28 mouse cellular contexts compared by ENCODE assay signal in genomic region chr17:32415417-32416020, GRCm38 (mm10). TPM values are rescaled to one million over a fixed set of nuclear protein-coding genes. Genes with fewer than 3 reads are reported as not detected.
DNase-seq lines count a peak whose midpoint lies in the region; ATAC-seq and TF ChIP-seq lines count a peak whose summit lies in the region.
"Had no signal": no experiment of that assay in that cellular context is flagged by ENCODE, and none has a peak within 500 bp of the region (broad histone marks: within the 10 kb centered on the region; RNA-seq: fewer than 3 reads in every experiment).

No protein-coding gene starts in this region.

- H3K4me1 ChIP-seq in heart, embryonic 10.5 days: peaks cover 6% of the 10 kb centered on the region; the same call in 1 of the 2 replicates
- H3K4me1 ChIP-seq in heart, postnatal 0 days (ENCODE audit: control insufficient read depth, insufficient read depth): no peaks in the 10 kb centered on the region
- H3K4me1 ChIP-seq in liver, postnatal 0 days (ENCODE audit: insufficient read depth): no peaks in the 10 kb centered on the region
- no peaks in the 10 kb centered on the region for H3K4me1 ChIP-seq in lung, postnatal 0 days (ENCODE audit: insufficient read depth, low read depth, low read length)
- H3K4me1 ChIP-seq: forebrain, embryonic 13.5 days; hindbrain, embryonic 12.5 days; midbrain, embryonic 13.5 days; neural tube, embryonic 15.5 days had no signal

- ATAC-seq in heart, postnatal 0 days (ENCODE audit: insufficient read depth, low read depth): no peak
- peak; percentile 69 for ATAC-seq in liver, postnatal 0 days
- no peak for ATAC-seq in lung, postnatal 0 days
- ATAC-seq: forebrain, embryonic 13.5 days; inflammation-experienced regulatory T-cells, adult 6 months; midbrain, embryonic 13.5 days had no signal

- no peak for TF ChIP-seq CTCF in heart, postnatal 0 days (IDR thresholded peaks at IDR 0.05; ENCODE audit: low read depth)
- no peak for TF ChIP-seq CTCF in liver, postnatal 0 days (IDR thresholded peaks at IDR 0.05; ENCODE audit: low read depth)
- TF ChIP-seq CTCF in lung, postnatal 0 days (IDR thresholded peaks at IDR 0.05): no peak

- peak overlapping the region; percentile 35 for H3K4me3 ChIP-seq in heart, embryonic 10.5 days
- H3K4me3 ChIP-seq in heart, postnatal 0 days (ENCODE audit: low read depth, low read length): no peak overlapping the region
- no peak overlapping the region for H3K4me3 ChIP-seq in liver, postnatal 0 days (ENCODE audit: low read depth, low read length)
- no peak overlapping the region for H3K4me3 ChIP-seq in lung, postnatal 0 days (ENCODE audit: low read depth, low read length)
- H3K4me3 ChIP-seq: erythroblast, embryonic 14.5 days; forebrain, embryonic 13.5 days; hindbrain, embryonic 12.5 days; midbrain, embryonic 13.5 days; myocyte; neural tube, embryonic 15.5 days had no signal

- 27% methylated on average over 24 of the region's 24 CpGs for WGBS in heart, embryonic 10.5 days
- 34% methylated on average over 24 of the region's 24 CpGs for WGBS in heart, postnatal 0 days
- WGBS in liver, postnatal 0 days (ENCODE audit: insufficient replicate concordance): 67% methylated on average over 24 of the region's 24 CpGs
- 39% methylated on average over 24 of the region's 24 CpGs for WGBS in lung, postnatal 0 days

- no peaks in the 10 kb centered on the region for H3K9me3 ChIP-seq in heart, embryonic 10.5 days
- no peaks in the 10 kb centered on the region for H3K9me3 ChIP-seq in heart, postnatal 0 days (replicated peaks; ENCODE audit: control insufficient read depth, low read length)
- no peaks in the 10 kb centered on the region for H3K9me3 ChIP-seq in liver, postnatal 0 days (ENCODE audit: low read length)
- no peaks in the 10 kb centered on the region for H3K9me3 ChIP-seq in lung, postnatal 0 days (ENCODE audit: low read length)
- H3K9me3 ChIP-seq: forebrain, embryonic 13.5 days; hindbrain, embryonic 12.5 days; midbrain, embryonic 13.5 days; neural tube, embryonic 15.5 days had no signal

- 0 out of 2 replicates have a peak overlapping the region, but pooled peaks have one; percentile 20 for H3K4me2 ChIP-seq in heart, postnatal 0 days (ENCODE audit: low read depth, low read length)
- H3K4me2 ChIP-seq in liver, postnatal 0 days (ENCODE audit: low read depth, low read length): no peak overlapping the region
- H3K4me2 ChIP-seq in lung, postnatal 0 days (replicated peaks; ENCODE audit: low read depth, low read length): no peak overlapping the region
- H3K4me2 ChIP-seq: forebrain, embryonic 13.5 days; hindbrain, embryonic 12.5 days; midbrain, embryonic 13.5 days; neural tube, embryonic 15.5 days had no signal

- no peak overlapping the region for H3K9ac ChIP-seq in heart, postnatal 0 days (replicated peaks; ENCODE audit: low read depth, low read length)
- H3K9ac ChIP-seq in liver, postnatal 0 days (replicated peaks): no peak overlapping the region
- no peak overlapping the region for H3K9ac ChIP-seq in lung, postnatal 0 days (replicated peaks; ENCODE audit: low read depth)
- H3K9ac ChIP-seq: forebrain, embryonic 13.5 days; hindbrain, embryonic 12.5 days; liver, embryonic 14.5 days; midbrain, embryonic 13.5 days; neural tube, embryonic 15.5 days had no signal

- no peak for TF ChIP-seq EP300 in heart, postnatal 0 days (IDR thresholded peaks at IDR 0.05; ENCODE audit: low read depth)
- no peak for TF ChIP-seq EP300 in liver, postnatal 0 days (IDR thresholded peaks at IDR 0.05; ENCODE audit: low read depth)
- no peak for TF ChIP-seq EP300 in lung, postnatal 0 days (IDR thresholded peaks at IDR 0.05)

- no peaks in the 10 kb centered on the region for H3K36me3 ChIP-seq in heart, embryonic 10.5 days
- H3K36me3 ChIP-seq in heart, postnatal 0 days (replicated peaks; ENCODE audit: control insufficient read depth, insufficient read depth, low read length): no peaks in the 10 kb centered on the region
- no peaks in the 10 kb centered on the region; the same call in 1 of the 2 replicates for H3K36me3 ChIP-seq in liver, postnatal 0 days (replicated peaks; ENCODE audit: insufficient read depth, low read length)
- no peaks in the 10 kb centered on the region for H3K36me3 ChIP-seq in lung, postnatal 0 days (ENCODE audit: insufficient read depth, low read length)
- H3K36me3 ChIP-seq: hindbrain, embryonic 12.5 days; midbrain, embryonic 13.5 days; neural tube, embryonic 15.5 days had no signal

- peaks cover 54% of the 10 kb centered on the region for H3K27me3 ChIP-seq in heart, embryonic 10.5 days (ENCODE audit: insufficient read depth, poor library complexity, severe bottlenecking)
- peaks cover 15% of the 10 kb centered on the region; the same call in 1 of the 2 replicates for H3K27me3 ChIP-seq in heart, postnatal 0 days (ENCODE audit: control insufficient read depth, insufficient read depth, low read length)
- no peaks in the 10 kb centered on the region for H3K27me3 ChIP-seq in liver, postnatal 0 days (ENCODE audit: insufficient read depth, low read length)
- H3K27me3 ChIP-seq in lung, postnatal 0 days (replicated peaks; ENCODE audit: insufficient read depth, low read length): 0 out of 2 replicates have a peak, but pooled peaks cover 7% of the 10 kb centered on the region

- intact Hi-C loops in heart, postnatal 36 days (cut with DNase I): no loop called here

- no peak overlapping the region for H3K27ac ChIP-seq in heart, embryonic 10.5 days
- no peak overlapping the region for H3K27ac ChIP-seq in heart, postnatal 0 days (ENCODE audit: low read depth)
- H3K27ac ChIP-seq in liver, postnatal 0 days (ENCODE audit: low read depth): no peak overlapping the region
- H3K27ac ChIP-seq in lung, postnatal 0 days (ENCODE audit: low read length): no peak overlapping the region
- H3K27ac ChIP-seq: forebrain, embryonic 13.5 days; hindbrain, embryonic 12.5 days; liver, embryonic 14.5 days; midbrain, embryonic 13.5 days; neural tube, embryonic 15.5 days had no signal

- peak; percentile 73 for DNase-seq in heart, embryonic 10.5 days (ENCODE audit: low spot score)
- no peak for DNase-seq in heart, adult 8-10 months (ENCODE audit: low spot score)
- DNase-seq in heart, postnatal 0 days (ENCODE audit: low spot score): no peak
- DNase-seq in heart, postnatal 36 days: no peak
- peak; percentile 27 for DNase-seq in R1 (ENCODE audit: low read depth, low spot score)
- no peak for DNase-seq in liver, postnatal 0 days
- DNase-seq in lung, postnatal 0 days (ENCODE audit: low spot score): no peak
- no peak for DNase-seq in retina, embryonic 14.5 days (ENCODE audit: low spot score)
- DNase-seq: adrenal gland, adult 8-10 months; cerebellum, adult 8-10 months; gastrocnemius, postnatal 36 days; kidney, adult 8-10 months; kidney, postnatal 25 days; lung, postnatal 10 days; right cerebral cortex, postnatal 25 days; thymus, adult 2 months had no signal

RNA-seq across cellular contexts. Expression of gene Pglyrp2, which starts 8.4 kb away (rescaled TPM):
- polyA plus RNA-seq in heart, embryonic 10.5 days (2016; fragmentation: Nextera tagmentation; extraction: Ambion mirVana): 0.09 and 0.40 TPM in 2 replicates
- total RNA-seq in heart, adult 8-10 months (2022): not detected
- not detected in 2 replicates for total RNA-seq in heart, postnatal 0 days (2014; rRNA removed; ENCODE audit: low replicate concordance)
- polyA plus RNA-seq in heart, postnatal 0 days (2015; fragmentation: Nextera tagmentation; extraction: Ambion mirVana): not detected in 2 replicates
- not detected for total RNA-seq in heart, postnatal 36 days (2021)
- 48.4 and 53.7 TPM in 2 replicates for polyA plus RNA-seq in liver, postnatal 0 days (2015; fragmentation: Nextera tagmentation; extraction: Ambion mirVana)
- polyA plus RNA-seq in lung, postnatal 0 days (2015; fragmentation: Nextera tagmentation; extraction: Ambion mirVana): 0.05 TPM in 1 of 2 replicates, not detected in the other
- total RNA-seq: layer of hippocampus, adult 8-10 months; left cerebral cortex, postnatal 36 days had no signal
- polyA plus RNA-seq: embryonic facial prominence, embryonic 11.5 days; forebrain, embryonic 13.5 days; midbrain, embryonic 13.5 days; myocyte; neural tube, embryonic 15.5 days; stomach, embryonic 14.5 days had no signal

RNA-seq across cellular contexts. Expression of gene Rasal3, which starts 12.1 kb away (rescaled TPM):
- polyA plus RNA-seq in heart, embryonic 10.5 days (2016; fragmentation: Nextera tagmentation; extraction: Ambion mirVana): 1.2 and 2.3 TPM in 2 replicates
- 1 to 10 TPM in 1 of 4 experiments, under 1 TPM in 3; 0.33 to 1.2 (median 0.61) TPM for total RNA-seq in heart, adult 8-10 months (2022)
- total RNA-seq in heart, postnatal 0 days (2014; rRNA removed; ENCODE audit: low replicate concordance): 7.3 and 15.0 TPM in 2 replicates
- polyA plus RNA-seq in heart, postnatal 0 days (2015; fragmentation: Nextera tagmentation; extraction: Ambion mirVana): 0.40 TPM in 2 replicates
- total RNA-seq in heart, postnatal 36 days (2021): under 1 TPM; 0.60 to 0.97 TPM
- 2.9 and 3.1 TPM in 2 replicates for polyA plus RNA-seq in liver, postnatal 0 days (2015; fragmentation: Nextera tagmentation; extraction: Ambion mirVana)
- polyA plus RNA-seq in lung, postnatal 0 days (2015; fragmentation: Nextera tagmentation; extraction: Ambion mirVana): 0.79 and 1.2 TPM in 2 replicates
- polyA plus RNA-seq: myocyte had no signal

RNA-seq across cellular contexts. Expression of gene Wiz, which starts 26.3 kb away (rescaled TPM):
- polyA plus RNA-seq in heart, embryonic 10.5 days (2016; fragmentation: Nextera tagmentation; extraction: Ambion mirVana): 17.9 and 21.8 TPM in 2 replicates
- total RNA-seq in heart, adult 8-10 months (2022): 10 to 100 TPM; 14.0 to 17.2 (median 15.4) TPM
- total RNA-seq in heart, postnatal 0 days (2014; rRNA removed; ENCODE audit: low replicate concordance): 14.2 and 21.4 TPM in 2 replicates
- 6.8 and 7.0 TPM in 2 replicates for polyA plus RNA-seq in heart, postnatal 0 days (2015; fragmentation: Nextera tagmentation; extraction: Ambion mirVana)
- total RNA-seq in heart, postnatal 36 days (2021): 10 to 100 TPM; 18.9 to 19.1 TPM
- 2.7 and 3.2 TPM in 2 replicates for polyA plus RNA-seq in liver, postnatal 0 days (2015; fragmentation: Nextera tagmentation; extraction: Ambion mirVana)
- 12.1 and 12.8 TPM in 2 replicates for polyA plus RNA-seq in lung, postnatal 0 days (2015; fragmentation: Nextera tagmentation; extraction: Ambion mirVana)

RNA-seq across cellular contexts. Expression of gene Cyp4f39, which starts 37.0 kb away (rescaled TPM):
- 0.37 TPM in 1 of 2 replicates, not detected in the other for polyA plus RNA-seq in heart, embryonic 10.5 days (2016; fragmentation: Nextera tagmentation; extraction: Ambion mirVana)
- total RNA-seq in heart, adult 8-10 months (2022): under 1 TPM in 1 of 4 experiments, not detected in 3; 0.23 TPM
- 0.23 and 4.0 TPM in 2 replicates for total RNA-seq in heart, postnatal 0 days (2014; rRNA removed; ENCODE audit: low replicate concordance)
- polyA plus RNA-seq in heart, postnatal 0 days (2015; fragmentation: Nextera tagmentation; extraction: Ambion mirVana): 0.14 and 0.16 TPM in 2 replicates
- total RNA-seq in heart, postnatal 36 days (2021): not detected
- 0.22 and 0.32 TPM in 2 replicates for polyA plus RNA-seq in liver, postnatal 0 days (2015; fragmentation: Nextera tagmentation; extraction: Ambion mirVana)
- polyA plus RNA-seq in lung, postnatal 0 days (2015; fragmentation: Nextera tagmentation; extraction: Ambion mirVana): 3.2 and 4.9 TPM in 2 replicates
- total RNA-seq: adrenal gland, adult 8-10 months; layer of hippocampus, adult 8-10 months; left cerebral cortex, postnatal 36 days had no signal

Comparison
In these comparisons a context has a peak if more than half of its experiments do, and no peak if none do; other contexts are left out.
1. DNase-seq: peak in heart, embryonic 10.5 days (single experiment) and R1 (single experiment); none in heart, adult 8-10 months (single experiment), heart, postnatal 0 days (single experiment), heart, postnatal 36 days (0 of 2), liver, postnatal 0 days (single experiment), lung, postnatal 0 days (single experiment) and retina, embryonic 14.5 days (single experiment).
2. RNA of gene Pglyrp2, which starts 8.4 kb away (polyA plus RNA-seq): 48.4 to 53.7 TPM in liver, postnatal 0 days; 0.09 to 0.40 TPM in heart, embryonic 10.5 days, 0.05 TPM in lung, postnatal 0 days and not detected in heart, postnatal 0 days; every median in the first group is over 10 times any median in the second.